Mouse (Mus musculus) G1E-ER4 (cell line): Measurements from ENCODE around the gene Hmgn2. TPM values are rescaled to one million over a fixed set of nuclear protein-coding genes. Genes with fewer than 3 reads are reported as not detected.

Experiments
- GATA1 ChIP-seq: IDR thresholded peaks from one replicate; pipeline ENCODE4 v1.8.0; 2012; ENCODE audit warnings: low read length, inconsistent platforms
- polyA plus RNA-seq: library from polyadenylated mRNA; stranded (reverse); fragments of >175 nt; gene quantifications from 2 replicates; pipeline ENCODE4 v1.2.3, GENCODE M21; 2012

Gene Hmgn2
- polyA plus RNA-seq, 1 experiment, result 641 TPM

DNA sequence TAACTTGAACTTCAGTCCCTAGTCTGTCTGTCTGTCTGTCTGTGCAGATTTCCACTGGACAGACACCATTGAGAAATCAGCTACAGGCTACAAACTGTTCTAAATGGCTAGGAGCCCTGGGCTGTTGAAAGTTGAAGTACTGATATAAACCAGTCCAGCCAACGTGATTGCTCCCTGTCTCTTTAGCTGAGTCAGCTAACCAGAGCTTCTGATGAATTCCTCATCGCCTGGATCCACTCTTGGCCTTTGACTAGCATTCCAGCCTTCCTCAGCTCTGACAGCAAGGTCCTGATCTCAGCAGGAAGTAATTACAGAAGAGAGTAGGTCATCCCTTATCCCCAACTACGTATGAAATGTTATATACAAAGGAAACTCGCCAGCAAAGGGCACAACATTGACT lies 21.7 kb downstream of the Hmgn2 start:
- TF ChIP-seq GATA1, result no peak

DNA sequence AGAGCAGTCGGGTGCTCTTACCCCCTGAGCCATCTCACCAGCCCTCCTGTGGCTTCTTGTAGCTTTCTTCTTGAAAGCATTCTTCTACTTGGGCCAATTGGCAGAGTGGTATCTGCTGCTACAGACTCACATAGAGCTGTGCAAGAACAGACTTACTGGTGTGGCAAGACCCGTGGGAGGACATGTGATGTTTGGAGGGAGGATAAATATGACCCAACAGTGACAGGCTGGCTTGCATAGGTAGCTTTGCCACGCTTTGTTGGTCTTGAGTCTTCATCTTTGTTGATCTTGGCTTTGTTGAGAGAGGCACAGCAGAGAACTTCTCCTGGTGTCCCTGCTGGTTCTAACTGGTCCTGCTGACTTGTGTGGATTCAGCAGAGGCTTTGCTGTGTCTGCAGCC lies 24.7 kb downstream of the Hmgn2 start:
- TF ChIP-seq GATA1, result no peak

DNA sequence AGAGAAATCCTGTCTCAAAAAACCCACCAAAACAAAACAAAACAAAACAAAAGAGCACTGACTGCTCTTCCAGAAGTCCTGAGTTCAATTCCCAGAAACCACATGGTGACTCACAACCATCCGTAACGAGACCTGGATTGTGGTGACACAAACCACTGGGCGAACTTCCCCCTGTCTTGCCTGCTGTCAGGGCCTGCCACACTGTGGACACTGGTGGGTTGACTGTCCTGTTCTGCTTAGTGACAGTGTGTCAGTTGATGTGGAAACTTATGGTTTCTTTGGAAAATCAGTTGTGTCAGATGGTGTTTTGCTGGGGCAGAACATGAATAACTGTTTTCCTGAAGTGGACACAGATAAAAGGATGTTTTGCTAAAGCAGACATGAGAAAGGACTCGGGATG lies 25.8 kb downstream of the Hmgn2 start:
- TF ChIP-seq GATA1, result no peak

DNA sequence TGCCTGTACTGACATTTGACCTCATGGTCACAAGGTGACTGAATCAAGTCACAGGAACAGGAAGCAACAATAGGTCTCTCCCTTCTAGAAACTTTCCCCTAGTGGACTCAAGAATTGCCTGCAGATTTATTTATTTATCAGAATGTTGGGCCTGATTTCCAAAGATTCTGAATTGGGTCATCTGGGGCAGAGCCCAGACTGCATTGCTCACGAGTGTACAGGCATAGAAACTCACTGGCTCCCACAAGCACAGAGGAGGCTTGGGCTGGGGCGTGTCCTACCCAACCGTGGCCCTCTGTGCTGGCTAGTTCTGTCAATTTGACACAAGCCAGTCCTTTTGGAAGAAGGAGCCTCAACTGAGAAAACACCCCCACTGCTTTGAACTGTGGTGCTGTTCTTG lies 26.9 kb downstream of the Hmgn2 start:
- no peak for TF ChIP-seq GATA1

DNA sequence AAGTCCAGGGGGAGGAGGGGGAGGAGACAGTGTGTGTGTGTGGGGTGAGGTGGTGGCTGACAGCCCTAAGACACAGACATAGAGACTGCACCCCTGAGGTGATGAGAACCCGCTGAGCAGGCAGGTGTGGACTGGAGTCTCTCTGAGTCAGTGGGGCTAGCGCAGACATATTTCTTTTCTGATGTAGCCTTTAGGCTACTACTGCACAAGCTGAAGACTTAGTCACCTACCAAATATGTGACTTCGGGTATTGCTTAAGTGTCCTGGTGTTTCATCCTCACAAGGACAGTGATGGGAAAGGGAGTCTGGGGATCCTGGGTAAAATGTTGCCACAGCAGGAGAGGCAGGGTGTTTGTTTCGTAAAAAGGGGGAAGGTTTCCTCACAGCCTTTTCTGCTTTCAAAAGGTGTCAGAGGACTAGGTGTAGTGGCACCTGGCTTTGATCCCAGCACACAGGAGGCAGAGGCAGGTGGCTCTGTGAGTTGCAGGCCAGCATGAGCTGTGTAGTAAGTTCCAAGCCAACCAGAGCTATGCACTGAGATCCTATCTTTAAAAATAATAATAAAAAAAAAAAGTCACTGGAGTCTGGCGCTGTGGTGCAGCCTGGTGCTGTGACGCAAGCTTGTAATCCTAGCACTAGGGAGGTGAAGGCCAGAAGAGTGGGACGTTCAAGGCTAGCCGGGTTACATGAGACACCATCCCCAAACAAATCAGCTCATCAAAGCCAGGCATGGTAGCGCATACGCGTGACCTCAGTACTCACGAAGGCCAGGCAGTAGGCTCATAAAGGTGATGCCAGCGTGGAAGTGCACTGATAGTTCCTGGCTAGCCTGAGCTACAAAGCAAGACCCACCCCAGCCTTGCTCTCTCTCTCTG lies 27.8 kb downstream of the Hmgn2 start:
- no peak for TF ChIP-seq GATA1

DNA sequence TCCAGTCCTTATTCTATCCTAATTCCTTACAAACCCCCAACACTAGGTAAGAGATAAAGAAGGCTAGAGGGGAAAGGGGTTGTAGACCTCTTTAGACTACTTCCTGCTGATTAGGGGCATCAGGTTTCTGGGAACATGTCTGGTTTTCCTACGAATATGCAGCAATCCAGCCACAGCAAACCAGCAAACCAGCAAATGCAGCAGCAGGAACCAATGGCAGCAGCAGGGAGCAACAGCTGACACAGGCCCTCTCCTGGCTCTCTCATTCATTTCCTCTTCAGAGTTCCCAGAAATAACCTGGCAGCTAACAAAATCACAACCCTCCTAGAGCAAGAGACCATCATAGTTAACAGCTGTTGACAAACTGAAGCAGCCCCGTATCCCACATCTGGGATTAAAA lies 30.4 kb downstream of the Hmgn2 start:
- TF ChIP-seq GATA1, result no peak

DNA sequence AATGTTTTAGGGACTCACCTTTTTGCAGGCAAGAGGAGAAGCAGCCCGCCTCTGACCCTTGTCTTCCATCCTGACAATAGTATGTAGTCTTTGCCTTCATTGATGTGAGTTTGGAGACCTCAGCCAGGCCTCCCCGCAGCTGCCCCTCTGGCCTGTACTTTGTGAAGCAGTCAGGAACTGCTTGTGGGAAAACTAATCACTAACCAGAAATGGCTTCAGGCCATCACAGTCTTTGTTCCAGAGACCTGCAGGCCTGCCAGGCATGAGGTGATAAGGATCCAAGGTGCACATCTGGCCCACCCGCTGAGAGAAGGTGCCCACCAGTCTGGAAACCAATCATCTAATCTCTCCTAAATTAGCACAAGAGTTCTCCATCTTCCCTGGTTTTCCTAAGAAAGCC lies 36.7 kb downstream of the Hmgn2 start:
- TF ChIP-seq GATA1, result no peak

DNA sequence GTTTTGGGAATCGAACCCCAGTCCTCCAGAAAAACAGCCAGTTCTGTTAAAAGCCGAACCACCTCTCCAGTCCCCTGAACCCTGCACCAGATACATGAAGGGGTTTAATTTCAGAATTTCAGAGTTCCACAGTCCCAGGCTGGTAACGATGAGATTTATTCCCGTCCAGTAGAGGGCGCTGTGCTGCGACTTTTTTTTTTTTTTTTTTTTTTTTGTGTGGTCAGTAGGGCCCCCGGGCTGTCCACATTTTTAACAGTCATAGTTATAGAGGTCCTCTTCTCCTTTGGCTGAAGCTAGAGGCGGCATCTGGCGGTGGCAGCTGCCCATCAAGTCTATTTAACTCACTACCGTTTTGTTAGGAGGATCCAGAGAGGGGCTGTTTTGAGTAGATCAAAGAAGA lies 37.1 kb downstream of the Hmgn2 start:
- TF ChIP-seq GATA1, result no peak

DNA sequence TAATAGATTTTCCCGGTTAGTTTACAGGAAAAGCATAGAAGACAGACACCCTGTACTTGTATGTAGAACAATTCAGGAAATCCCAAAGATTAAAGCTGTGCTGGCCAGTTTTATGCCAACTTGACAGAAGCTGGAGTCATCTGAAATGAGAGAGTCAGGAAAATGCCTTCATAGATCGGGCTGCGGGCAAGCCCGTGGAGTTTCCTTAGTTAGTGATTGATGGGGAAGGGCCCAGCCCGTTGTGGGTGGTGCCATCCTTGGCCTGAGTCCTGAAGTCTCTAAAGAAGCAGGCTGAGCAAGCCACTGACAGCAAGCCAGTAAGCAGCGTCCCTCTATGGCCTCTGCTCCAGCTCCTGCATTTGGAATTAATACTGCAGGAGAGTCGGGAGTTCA lies 39.2 kb downstream of the Hmgn2 start:
- no peak for TF ChIP-seq GATA1

DNA sequence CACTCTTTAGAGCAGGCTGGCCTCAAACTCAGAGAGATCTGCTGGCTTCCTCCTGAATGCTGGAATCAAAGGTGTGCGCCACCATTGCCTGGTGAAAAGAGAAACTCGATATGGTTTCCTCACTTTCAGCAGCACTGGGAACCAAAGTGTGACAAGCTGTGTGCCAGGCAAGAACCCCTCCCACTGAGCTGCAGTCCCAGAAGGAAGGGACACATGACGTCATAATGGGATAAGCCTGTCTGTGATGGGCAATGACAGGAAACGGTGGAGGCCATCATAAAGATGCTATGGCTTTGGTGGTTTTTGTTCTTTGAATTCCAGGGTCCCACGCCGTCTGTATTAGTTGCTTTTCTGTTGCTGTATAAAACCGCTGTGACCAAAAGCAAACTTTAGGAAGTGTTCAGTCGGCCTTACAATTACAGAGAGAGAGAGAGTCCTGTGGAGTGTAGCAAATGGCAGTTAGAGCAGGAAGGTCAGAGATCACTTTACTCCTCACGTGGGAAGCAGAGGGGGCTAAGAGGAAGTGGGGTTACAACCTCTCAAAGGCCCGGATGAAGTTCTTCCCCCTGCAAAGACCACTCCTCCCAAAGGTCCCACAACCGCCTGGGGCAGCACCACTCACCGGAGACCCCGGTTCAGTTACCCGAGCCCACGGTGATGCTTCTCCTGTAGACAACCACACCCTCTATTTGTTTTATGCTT lies 39.7 kb downstream of the Hmgn2 start:
- no peak for TF ChIP-seq GATA1

DNA sequence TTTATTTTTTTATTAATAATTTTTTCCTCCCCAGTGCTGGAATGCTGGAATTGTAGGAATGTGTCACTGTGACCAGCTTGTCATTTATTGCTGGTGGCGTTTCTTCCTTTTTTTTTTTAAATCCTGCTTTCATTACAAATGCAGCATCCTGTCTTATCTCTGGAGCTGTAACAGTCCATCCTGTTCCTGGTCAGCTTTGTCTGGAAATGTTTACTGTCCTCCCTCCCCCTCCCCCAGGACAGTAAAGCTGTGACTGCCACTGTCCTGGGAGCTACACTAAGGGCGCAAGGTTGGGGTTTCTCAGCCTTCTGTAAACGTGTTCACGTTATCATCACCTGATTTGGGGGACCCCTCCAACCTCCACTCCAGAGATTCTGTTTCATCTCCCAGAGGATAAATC lies 43.2 kb downstream of the Hmgn2 start:
- TF ChIP-seq GATA1, result no peak

DNA sequence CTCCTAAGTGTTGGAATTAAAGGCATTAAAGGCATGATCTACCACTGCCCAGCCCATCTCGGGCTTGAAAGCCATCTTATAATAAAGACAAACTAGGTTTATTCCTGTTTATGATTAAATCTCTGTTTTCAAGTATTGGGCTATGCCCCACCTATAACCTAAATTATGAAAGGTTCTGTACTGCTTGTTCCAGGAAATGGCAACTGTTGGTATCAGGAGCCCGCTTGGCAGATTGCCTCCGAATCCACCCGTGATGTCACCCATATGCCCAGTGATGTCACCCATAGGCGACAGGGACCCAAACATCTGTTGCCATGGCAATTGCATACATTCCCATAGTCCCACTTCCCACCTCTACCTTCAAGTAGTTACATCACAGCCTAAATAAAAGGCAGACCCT lies 44.7 kb downstream of the Hmgn2 start:
- TF ChIP-seq GATA1, result no peak

Other genes starting within 250 kb of the Hmgn2 start
- gene Arid1a, start 211.9 kb downstream of the Hmgn2 start, polyA plus RNA-seq, result 109 and 180 TPM in 2 replicates
- gene Rps6ka1, start 80.9 kb downstream of the Hmgn2 start, polyA plus RNA-seq, result 2.4 and 3.7 TPM in 2 replicates
- 24.0 and 27.2 TPM in 2 replicates for gene Dhdds, start 32.3 kb upstream of the Hmgn2 start, polyA plus RNA-seq
- gene Lin28a, start 50.2 kb upstream of the Hmgn2 start, polyA plus RNA-seq, result not detected in 2 replicates
- gene Zfp683, start 85.2 kb upstream of the Hmgn2 start, polyA plus RNA-seq, result not detected in 2 replicates
- 0.13 TPM in 2 replicates for gene Crybg2, start 92.2 kb upstream of the Hmgn2 start, polyA plus RNA-seq
- 0.18 TPM in 1 of 2 replicates, not detected in the other for gene Cd52, start 126.4 kb upstream of the Hmgn2 start, polyA plus RNA-seq
- 6.2 and 11.1 TPM in 2 replicates for gene Ubxn11, start 133.9 kb upstream of the Hmgn2 start, polyA plus RNA-seq
- 86.9 and 168 TPM in 2 replicates for gene Sh3bgrl3, start 160.1 kb upstream of the Hmgn2 start, polyA plus RNA-seq
- 35.7 and 85.6 TPM in 2 replicates for gene Cep85, start 218.5 kb upstream of the Hmgn2 start, polyA plus RNA-seq
- not detected in 2 replicates for gene Gm7534, start 234.4 kb upstream of the Hmgn2 start, polyA plus RNA-seq